Mouse (Mus musculus): ENCODE measurements around the gene Maff.

Maff gene

DNA sequence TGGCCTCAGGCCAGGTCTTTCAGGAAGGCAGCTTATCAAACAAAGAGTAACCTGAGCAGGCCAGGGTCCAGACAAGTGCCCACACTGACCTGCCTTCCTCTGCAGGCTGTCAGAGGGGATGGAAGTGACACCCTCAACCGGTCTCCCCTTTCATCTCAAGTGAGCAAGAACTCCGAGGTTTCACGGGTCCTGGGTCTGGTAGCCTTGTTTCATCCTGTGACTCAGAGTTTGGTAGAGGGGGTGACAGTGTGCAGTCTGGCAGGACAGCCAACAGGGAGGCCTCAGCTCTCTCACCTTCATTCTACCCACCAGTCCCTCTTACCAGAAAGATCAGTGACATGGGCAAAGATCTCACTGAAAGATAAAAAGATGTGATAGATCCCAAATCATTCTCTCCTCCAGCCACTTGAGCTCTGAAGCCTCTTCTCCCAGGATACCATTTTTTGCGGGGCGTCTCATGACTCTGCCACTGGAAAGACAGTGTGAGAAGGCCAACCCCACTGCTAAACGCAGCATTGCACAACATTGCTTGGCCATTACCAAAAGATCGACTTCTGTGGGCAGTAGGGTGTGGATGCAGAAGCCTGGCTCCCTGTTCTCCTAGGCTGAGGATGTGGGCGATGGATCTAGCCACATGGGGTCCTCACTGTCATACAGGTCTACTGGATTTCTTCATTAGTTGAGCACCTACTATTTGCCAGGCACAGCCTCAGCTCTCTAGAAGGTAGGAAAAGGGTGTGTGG is at the start of gene Maff:
Maff (plus strand) TSS at position 571 of the 743 bp plus-strand sequence.
- no peak for DNase-seq

DNA sequence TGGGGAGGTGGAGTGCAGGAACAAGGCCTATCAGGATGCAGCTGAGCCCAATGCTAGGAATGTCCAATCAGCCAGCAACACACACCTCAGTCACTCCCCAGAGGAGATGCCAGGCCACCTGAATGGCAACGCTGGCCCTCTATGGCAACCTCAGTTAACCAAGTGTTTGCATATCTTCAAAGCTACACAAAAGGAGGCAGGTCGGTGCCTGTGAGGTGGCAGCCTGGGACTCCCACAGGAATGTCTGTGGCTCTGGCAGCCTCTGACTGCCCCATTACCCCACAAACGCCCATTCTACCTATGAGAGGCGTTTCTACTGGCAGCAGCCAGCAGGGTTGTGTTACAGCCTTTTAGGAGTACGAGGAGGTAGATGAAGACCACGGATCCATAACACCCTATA is 47.9 kb upstream of the Maff start:
- peak in 1 of 2 experiments; percentile 47 for DNase-seq

DNA sequence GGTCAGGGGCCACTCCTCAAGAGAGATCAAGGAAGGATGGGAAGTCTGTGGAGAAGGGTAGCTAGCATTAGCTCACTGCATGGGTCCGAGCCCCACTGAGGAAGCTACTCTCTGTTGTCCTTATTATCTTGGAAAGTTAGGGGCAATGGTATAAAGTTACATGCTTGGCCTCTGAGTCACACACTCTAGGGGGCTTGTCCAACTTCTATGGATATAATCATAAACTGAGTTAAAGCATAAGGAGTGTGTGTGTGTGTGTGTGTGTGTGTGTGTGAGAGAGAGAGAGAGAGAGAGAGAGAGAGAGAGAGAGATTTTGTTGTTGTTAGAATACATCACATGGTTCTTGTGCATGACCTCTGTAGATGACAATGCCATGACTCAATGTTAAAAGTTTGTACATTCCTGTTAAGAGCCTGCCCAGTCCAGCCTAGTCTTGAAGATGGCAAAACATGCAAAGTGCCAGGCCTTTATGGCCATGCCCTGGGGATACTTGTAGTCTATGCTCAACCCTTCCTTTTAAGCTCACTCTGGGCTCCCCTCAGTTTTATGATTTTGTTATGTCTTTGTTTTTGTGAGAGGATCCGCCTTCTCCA is 46.8 kb upstream of the Maff start:
- DNase-seq = no peak

DNA sequence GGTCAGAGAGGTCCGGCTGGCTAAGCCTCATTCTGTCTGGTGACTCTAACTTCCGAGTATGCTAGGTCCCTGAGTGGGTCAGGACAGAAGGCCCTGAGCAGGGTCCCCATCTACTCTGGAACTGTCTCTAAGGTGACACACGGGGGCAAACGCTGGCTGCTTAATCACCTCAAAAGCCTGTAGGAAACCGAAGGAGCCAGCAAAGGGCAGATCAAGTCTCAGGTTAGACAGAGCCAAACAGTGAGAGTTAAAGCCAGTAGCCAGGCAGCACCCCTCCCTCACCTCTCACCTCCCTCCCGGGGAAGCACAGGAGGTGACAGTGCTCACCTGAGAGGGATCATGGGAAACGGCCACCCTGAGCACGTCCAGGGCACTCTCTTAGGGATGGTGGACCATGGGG is 42.7 kb upstream of the Maff start:
- DNase-seq = peak; percentile 25 to 55

DNA sequence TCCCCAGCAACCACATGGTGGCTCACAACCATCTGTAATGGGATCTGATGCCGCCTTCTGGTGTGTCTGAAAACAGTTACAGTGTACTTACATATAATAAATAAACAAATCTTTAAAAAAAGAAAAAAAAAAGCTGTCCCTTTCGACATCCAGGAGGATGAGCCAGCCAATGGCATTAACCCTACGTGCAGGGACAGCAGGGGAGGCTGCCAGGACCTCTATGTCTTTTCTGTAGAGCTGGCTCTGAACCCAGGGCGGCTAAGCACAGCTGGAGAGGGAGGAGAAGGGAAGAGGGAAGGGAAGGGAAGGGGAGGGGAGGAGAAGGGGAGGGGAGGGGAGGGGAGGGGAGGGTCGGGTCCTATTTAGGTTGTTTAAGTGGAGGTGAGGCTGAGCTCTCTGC is 41.6 kb upstream of the Maff start:
- peak in 1 of 2 experiments; percentile 44 for DNase-seq

DNA sequence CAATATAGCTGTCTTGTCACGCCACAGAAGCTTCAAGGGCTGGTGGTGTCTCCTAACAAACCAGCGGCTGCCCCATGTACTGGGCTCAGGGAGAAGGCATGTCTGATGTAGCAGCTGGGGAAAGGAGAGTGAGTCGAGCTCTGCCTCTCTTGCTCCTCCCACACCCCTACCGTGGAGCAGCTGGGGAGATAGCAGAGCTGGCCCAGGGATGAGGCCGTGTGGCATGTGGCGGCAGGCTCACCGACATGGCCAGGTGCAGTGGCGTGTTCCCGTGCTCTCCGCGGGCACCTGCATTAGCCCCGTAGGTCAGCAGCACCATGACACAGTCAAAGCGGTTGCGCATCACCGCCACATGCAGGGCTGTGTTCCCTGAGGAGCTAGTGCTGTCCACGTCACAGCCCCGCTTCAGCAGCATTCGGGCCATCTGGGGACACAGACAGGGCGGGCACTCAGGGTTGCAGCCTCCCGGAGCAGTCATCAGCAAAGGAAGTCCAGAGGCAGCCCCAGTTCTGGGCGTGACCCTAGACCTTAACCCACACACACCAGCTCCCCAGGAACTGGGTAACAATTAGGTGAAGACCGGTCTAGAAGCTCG is 40.3 kb upstream of the Maff start:
- DNase-seq = peak in 1 of 2 experiments; percentile 22

DNA sequence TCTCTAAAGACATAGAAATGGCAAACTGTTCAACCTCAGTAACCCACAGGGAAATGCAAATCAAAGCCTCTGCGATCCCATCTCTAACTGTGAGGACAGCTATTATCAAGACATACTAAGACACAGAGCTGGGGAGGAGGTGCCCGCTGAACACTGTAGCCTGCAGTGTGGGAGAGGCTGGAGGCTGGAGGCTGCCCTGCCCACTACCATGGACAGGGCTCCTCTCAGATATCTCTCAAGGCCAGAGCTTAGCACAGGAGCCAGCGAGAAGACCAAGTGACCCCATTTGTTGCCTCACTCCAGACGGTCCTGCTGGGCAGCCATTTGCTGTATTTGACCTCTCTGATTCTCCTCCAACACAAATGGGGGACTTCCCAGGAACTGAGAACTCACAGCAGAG is 38.6 kb upstream of the Maff start:
- DNase-seq = no peak

DNA sequence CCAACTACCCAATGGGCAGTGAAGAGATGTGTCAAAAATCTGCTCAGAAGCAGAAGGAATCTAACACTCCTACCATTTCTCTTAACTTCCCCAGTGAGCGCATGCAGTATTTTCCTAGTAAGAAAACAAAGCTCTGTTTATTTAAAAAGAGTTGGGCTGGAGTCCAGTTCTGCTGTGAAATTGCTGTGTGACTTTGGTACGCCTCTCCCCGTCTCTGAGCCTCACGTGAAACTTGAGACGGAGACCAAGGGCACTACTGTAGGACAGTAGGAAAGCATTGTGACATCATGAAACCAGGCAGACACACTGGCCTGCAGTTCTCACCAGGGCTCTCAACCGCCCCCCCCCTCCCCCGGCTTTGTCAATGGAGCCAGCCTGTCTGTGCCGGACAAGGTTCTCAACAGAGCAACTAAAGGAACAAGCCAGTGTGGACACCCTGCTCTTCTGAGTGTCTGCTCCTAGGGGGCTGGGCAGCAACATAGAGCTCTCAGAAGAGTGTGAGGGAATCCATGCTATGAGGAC is 32.5 kb upstream of the Maff start:
- no peak for DNase-seq

DNA sequence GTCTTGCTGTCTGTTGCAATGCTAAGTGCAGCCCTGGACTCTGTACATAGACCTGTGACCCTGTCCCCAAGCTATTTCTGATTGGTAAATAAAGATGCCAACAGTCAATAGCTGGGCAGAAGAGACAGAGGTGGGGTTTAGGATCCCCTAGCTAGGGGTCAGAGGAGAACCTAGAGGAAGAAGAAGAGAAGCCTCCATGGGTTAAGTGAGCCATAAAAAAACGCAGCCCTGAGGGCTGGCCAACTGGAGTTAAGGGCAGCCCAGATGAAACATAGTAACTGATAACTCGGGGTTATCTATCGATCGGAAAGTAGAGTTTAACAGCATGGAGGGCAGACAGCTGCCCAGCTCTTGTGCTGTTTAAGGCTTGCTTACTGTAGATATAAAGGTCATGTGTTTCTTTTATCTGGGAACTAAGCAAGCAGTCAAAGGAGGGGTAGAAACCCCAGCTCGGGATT is 24.7 kb upstream of the Maff start:
- no peak for DNase-seq

DNA sequence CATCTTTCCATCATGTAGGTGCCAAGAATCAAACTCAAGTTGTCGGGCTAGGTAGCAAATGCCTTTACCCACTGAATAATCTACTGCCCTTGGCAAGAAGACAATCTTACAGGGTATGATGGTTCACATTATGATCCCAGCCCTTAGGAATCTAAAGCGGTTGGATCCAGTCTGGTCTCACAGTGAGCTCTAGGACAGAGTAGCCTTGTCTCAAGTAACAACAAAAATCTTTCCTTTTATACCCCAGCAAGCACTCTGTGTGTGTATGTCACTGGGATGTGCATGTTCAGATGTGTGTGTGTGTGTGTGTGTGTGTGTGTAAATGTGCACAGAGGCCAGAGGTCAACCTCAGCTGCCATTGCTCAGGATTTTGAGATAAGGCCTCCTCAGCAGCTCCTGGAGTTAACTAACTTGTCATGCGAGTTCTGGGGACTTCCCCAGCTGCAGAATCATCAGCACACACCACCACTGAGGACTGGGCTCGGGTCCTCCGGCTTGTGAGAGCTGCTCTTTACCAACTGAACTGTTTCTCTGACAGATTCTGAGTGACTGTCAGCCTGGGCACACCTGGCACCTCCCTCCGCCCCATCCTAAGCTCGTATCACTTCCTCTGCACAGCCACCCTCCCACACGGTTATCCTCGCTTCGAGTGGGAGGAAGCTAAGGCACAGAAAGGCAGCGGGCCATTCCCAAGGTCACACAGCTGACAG is 24.0 kb upstream of the Maff start:
- peak in 1 of 2 experiments; percentile 26 for DNase-seq

DNA sequence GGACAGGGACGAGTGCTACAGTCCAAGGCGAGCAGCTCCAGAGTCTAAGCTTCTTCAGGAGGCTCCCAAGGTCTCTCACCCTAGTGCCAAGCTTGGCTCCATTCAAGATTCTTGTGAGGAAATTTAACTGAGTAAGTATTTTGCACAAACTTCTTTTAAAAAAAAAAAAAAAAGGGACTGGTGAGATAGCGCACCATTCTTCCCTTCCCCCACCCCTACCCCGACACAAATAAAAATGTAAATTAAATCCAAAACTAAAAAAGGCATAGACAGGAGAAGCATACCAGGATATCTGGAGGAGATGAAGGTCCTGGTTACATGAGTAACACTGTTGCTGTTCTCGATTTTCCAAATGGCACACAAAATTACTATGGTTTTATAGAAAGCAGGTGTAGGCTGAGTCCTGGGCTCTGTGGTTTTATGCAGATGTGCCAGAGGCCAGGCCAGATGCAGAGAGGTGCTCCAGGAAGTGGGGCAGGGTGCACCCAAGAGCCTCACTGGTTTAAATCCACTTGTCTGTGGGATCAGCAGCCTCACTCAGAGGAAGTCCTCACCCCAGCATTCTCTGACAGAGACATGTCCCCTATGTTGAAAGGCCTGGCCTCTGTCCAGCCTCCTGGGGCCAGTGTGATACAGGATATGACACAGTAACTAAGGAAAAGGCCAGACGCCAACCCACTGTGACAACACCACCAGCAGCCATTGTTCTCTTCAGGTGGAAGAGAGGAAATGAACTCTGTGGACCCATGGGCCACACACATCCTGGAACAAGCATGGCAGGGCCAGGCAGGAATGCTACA is 23.2 kb upstream of the Maff start:
- peak; percentile 90 to 93 for DNase-seq

DNA sequence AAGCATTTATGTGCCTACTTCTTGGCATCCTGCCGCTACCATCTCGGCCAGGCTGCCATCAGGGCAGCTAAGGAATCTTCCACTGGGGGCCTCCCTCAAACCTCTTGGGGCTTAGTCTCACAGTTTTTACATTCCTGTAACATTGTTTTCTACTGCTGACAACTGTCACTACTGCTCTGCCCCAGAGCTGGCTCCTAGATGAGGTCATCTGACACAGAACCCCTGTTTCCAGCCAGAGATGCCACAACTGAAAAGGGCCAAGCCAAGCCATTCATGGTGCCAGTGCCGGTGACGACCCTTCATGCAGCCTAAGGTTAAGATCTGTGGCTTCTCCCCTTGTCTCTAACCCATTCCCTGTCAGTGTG is 22.6 kb upstream of the Maff start:
- DNase-seq = no peak

DNA sequence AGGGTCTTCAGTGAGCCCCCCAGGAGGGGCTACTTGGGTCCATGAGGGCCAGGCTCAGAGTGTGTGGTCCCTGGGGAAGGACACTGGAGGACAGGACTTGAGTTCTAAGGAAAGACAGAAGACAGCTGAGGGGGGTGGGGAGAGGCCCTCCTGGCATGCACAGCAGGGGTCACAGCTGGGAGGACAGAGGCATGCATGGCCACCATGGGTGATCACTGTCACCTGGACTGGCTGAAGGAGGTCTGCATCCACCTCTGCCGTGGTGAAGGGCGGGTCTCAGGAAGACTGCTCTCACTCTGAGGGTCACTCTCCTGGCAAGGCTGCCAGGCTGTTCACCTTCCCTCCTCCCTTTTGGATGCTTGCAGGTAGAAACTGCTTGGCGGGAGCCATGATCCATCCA is 22.0 kb upstream of the Maff start:
- no peak for DNase-seq

DNA sequence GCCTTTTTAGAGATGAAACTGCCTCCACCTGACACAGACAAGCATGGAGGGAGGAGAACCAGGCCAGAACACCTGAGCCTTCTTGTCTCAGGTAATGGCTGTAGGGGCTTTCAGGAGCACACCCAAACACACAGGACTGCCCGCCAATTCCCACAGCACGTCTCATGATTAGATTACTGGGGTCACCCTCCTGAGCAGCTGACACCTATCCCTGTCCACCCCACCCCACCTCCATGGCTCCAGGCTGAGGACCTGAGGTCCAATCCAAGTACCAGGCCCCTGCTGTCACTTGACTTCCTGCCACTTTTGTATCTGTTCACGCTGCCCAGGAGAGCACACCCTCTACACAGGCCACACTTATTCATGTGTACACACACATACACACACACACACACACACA is 20.7 kb upstream of the Maff start:
- DNase-seq = no peak

DNA sequence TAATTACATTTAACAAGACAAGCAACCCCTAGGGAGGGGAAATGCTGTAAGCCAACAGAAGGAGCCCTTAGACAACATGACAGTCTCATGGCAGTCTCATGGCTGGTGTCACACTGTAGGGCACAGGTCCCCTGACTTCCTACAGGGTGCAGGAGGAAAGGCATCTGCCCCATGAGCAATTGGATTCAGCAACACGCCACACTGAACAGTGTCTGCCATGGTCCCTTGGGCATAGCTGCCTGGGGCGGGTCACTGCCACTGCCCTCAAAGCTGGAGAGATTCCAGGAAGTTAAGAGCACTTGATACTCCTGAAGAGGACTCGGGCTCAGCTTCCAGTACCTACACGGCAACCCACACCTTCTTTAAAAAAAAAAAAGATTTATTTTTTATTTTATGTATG is 20.2 kb upstream of the Maff start:
- peak; percentile 68 to 81 for DNase-seq

DNA sequence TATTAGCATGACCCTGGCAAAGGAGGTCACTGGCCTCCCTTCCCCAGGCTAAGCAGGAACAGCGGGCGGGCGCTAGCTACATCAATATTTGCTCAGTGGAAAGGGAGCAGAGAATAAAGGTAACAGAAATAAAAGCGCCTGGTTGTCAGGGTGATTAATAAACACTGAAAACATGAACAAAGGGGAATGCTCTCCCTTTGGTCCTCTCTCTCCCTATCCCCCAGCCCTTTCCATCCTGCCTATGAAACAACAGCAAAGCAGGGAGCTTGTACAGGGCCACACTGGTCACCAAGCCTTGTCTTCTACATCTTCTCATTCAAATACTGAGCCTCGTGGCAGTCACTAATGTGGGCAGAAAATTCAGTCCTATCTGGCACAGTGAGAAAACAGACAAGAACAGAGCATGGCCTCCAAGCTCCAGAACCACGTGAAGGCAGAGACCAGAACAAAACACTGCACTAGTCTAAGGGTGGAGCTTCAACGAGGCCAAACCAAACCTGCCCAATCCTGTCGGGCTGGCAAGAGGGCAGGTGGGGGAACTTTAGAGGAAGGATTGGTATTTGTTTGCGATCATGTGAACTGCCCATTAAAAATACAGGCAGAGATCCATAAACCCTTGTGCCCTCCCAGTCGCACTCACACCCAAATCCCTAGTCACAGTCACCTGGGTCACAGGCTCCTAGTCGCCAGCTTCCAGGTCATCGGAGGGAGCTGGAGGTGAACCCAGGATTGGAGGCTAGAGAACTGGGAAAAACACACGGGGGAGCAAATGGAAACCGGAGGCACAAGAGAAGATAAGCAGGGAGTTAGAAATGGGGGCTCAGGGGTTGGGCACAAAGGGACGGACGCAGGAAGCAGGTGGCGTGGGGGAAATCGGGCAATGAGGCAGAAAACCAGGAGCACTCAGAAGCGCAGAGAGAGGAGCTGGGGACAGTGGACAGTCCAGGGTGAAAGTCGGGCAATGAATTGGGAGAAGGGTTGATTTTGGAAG is 19.2 kb upstream of the Maff start:
- peak; percentile 54 to 68 for DNase-seq

DNA sequence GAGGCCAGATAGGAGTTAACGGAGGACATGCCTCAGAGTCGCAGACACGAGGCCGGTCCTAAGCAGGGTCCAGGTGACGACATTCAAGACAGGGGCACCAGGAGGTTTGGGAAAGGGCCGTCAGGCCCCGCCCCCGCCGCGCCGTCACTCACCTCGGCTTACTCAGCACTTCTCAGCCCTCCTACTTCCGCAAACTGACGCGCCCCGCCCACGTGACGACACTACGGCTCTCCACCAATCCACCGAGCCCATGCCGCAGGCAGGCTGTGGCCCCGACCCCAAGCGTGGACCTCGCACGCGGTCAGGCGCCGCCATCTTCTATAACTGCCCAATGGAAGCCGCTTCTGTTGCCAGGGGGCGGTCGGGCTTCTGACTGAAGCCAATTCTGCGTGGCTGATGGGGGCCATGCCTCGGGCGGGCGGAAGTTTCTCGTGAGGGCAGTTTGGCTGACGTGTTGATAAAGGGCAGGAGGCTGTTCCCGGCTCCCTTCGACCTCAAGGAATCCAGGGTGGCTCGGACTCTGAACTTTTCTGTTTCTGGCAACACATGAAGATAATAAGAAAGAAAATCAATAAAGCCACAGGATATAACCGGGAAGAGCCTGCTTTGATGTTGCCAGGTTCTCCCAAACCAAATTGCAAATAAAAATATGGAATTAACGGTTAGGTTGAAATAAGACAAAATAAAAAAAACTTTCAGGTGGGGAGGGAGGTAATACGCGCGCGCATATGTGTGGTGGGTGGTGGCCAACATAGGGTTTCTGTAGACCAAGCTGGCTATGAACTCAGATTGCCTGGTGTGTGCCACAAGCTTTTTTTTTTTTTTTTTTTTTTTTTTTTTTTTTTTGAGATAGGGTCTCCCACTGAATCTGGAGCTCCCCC is 18.1 kb upstream of the Maff start, which contains the start of gene Pla2g6:
Pla2g6 (minus strand) TSS at position 333 of the 881 bp plus-strand sequence.
- DNase-seq = peak; percentile 99 to 100

DNA sequence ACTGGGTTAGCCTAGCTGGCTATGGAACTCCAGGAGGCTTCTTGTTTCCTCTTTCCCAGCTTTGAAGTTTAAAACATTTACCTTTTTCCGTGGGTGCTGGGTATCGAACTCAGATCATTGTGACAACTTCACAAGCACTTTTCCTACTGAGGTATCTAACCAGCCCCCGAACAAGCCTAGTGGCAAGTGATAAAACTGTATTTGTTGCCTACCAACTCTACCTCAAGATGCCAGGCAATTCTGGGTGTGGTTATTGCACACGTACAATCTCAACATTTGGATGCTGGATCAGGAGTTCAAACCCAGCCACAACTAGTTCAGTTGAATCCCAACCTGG is 17.5 kb upstream of the Maff start:
- DNase-seq = no peak

DNA sequence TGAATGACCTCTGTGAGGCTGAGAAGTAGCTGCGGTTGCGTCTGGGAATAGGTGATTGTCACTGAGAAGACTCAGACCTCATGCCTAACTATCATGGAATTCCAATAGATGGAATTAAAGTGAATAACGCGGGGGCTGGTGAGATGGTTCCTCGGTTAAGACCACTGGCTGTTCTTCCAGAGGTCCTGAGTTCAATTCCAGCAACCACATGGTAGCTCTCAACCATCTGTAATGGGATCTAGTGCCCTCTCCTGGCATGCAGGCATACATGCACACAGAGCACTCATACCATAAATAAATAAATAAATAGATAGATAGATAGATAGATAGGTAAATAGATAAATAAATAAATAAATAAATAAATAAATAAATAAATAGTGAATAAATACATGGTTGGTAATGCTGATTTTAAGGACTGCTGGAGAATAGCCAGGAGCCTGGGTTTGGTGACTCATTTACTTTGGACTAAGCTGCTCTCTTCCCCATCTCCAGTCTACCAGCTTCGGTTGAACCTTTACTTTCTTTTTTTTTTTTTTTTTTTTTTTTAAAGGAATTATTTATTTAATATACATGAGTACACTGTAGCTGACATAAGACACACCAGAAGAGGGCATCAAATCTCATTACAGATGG is 17.0 kb upstream of the Maff start:
- no peak for DNase-seq

DNA sequence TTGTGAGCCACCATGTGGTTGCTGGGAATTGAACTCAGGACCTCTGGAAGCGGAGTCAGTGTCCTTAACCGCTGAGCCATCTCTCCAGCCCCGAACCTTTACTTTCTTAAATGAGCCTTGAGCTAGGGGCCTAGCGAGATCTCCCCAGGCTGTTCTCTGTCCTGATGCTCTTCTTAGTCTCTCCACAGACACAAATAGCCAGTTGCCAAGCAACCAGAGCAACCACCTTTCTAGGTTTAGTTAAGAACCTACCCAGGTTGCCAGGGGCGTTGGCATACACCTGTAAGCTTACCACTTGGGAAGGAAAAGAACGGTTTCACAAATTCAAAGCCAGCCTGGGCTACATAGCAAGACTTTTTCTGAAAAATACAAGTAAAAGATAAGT is 16.4 kb upstream of the Maff start:
- DNase-seq = no peak
